Mouse (Mus musculus) erythroblast, embryonic 14.5 days (primary cell): ENCODE results near the gene Serpina3k. TPM values are rescaled to one million over a fixed set of nuclear protein-coding genes. Genes with fewer than 3 reads are reported as not detected.
"Not testable (repeated sequence)": the region's sequence is repeated elsewhere in the genome, so short reads cannot be mapped to it uniquely, and the experiment has no call there.

Experiments
- H3K27me3 ChIP-seq: 2 replicates; pipeline ENCODE4 v1.6.1; 2012; ENCODE audit warnings: inconsistent platforms; ENCODE audit not compliant: control insufficient read depth
- H3K36me3 ChIP-seq: 2 replicates; pipeline ENCODE4 v1.6.1; 2012; ENCODE audit warnings: mild to moderate bottlenecking, inconsistent platforms; ENCODE audit not compliant: control insufficient read depth
- H3K4me1 ChIP-seq: 2 replicates; pipeline ENCODE4 v1.6.1; 2012; ENCODE audit warnings: inconsistent platforms; ENCODE audit not compliant: control insufficient read depth
- H3K4me3 ChIP-seq: replicated peaks from 2 replicates; pipeline ENCODE3; 2012; ENCODE audit warnings: moderate library complexity, mild to moderate bottlenecking, inconsistent platforms
- H3K9me3 ChIP-seq: 2 replicates; pipeline ENCODE4 v1.6.1; 2012; ENCODE audit warnings: low read length, inconsistent platforms, mixed read lengths; ENCODE audit not compliant: control insufficient read depth
- GATA1 ChIP-seq: IDR thresholded peaks from 2 replicates; pipeline ENCODE4 v1.6.1; 2012; ENCODE audit warnings: low read length, inconsistent platforms, mixed read lengths
- TAL1 ChIP-seq: IDR thresholded peaks from 3 replicates; pipeline ENCODE4 v1.6.1; 2012; ENCODE audit warnings: low read length, inconsistent platforms, mixed read lengths
- polyA plus RNA-seq: library from polyadenylated mRNA; stranded (reverse); fragments of >175 nt; gene quantifications from 2 replicates; pipeline ENCODE4 v1.2.3, GENCODE M21; 2012

Gene Serpina3k
- not detected in 2 replicates for polyA plus RNA-seq

GRCm38 (mm10) chr12:104338226-104338625 lies at the start of gene Serpina3k, which contains the start of gene Serpina3m:
Gene Serpina3k, plus strand, starts transcription at chr12:104338486.
Gene Serpina3m, plus strand, starts transcription at chr12:104338486.
- not testable (repeated sequence) for H3K36me3 ChIP-seq

GRCm38 (mm10) chr12:104289872-104290271 lies 48.4 kb upstream of the Serpina3k start:
- Histone ChIP-seq H3K9me3 (no peaks in the 10 kb centered on the region), H3K36me3 (no peaks in the 10 kb centered on the region), H3K4me3 (no peak overlapping the region), H3K4me1 (no peaks in the 10 kb centered on the region), H3K27me3 (no peaks in the 10 kb centered on the region)
- no peak for TF ChIP-seq TAL1
- TF ChIP-seq GATA1: no peak

More at GRCm38 (mm10) chr12:104338226-104338625, at the start of gene Serpina3k, which contains the start of gene Serpina3m:
- H3K4me3 ChIP-seq, H3K9me3 ChIP-seq, H3K27me3 ChIP-seq, H3K4me1 ChIP-seq: not testable (repeated sequence)

DNA sequence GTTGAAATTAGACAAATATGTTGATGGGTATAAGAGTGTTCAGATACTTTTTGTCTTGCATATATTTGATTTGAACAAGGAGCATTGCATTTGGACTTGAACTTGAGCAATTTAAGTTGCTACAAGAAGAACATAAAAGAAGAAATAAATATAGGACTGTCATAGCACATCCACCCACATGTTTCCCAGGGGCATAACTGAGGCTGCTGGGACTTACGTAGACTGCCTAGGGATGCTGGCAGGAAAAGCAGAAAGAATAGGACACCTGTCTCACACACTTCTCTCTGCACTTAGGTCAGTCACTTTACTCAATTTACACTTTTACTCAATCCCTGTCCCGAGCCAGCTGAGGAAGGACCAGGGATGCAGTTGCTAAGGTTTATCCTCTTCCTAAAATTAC lies 44.3 kb upstream of the Serpina3k start:
- Histone ChIP-seq H3K27me3 (no peaks in the 10 kb centered on the region), H3K4me3 (no peak overlapping the region), H3K9me3 (no peaks in the 10 kb centered on the region), H3K36me3 (no peaks in the 10 kb centered on the region), H3K4me1 (no peaks in the 10 kb centered on the region)
- no peak for TF ChIP-seq GATA1

DNA sequence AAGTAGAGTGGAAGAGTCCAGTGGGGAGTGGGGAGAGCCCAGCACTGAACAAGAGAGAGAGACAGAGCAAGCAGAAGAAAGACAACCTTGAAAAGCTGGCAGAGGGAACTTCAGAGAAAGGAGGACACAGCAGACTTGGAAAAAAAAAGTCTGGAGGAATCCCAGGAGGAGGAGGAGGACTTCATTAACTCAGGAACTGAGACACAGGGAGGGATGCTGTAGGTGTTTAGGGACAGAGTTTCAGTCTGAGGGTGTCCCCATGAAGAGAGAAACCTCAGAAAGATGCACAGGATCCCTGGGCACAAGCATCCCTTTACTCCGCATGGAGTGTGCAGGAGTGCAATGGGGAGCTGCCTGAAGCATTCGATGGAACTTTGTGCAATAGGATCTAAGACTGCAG lies 40.2 kb upstream of the Serpina3k start:
- TF ChIP-seq GATA1: no peak
- TF ChIP-seq TAL1: no peak
- H3K9me3 ChIP-seq: no peaks in the 10 kb centered on the region

DNA sequence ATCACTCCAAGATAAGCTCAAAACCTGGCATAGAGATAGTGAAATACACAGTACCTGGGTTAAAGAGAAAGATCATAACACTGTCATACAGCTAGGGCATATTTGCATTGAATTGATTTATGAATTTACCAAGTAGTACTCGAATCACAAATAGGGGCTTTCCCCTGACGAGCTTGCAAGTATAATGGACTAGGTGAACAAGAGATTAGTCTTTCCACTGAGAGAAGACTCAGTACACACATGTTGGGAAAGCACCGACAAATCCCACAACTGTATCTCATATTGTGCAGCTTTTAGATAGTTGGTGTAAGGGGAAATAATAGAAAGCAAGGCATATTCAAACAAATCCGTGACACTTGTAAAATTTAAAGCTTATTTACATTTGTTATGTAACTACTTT lies 32.3 kb upstream of the Serpina3k start:
- no peak for TF ChIP-seq TAL1
- Histone ChIP-seq H3K9me3 (peaks cover 4% of the 10 kb centered on the region), H3K4me1 (no peaks in the 10 kb centered on the region), H3K36me3 (no peaks in the 10 kb centered on the region), H3K27me3 (no peaks in the 10 kb centered on the region), H3K4me3 (no peak overlapping the region)

More for the DNA sequence above, 40.2 kb upstream of the Serpina3k start:
- H3K36me3 ChIP-seq: no peaks in the 10 kb centered on the region
- H3K4me3 ChIP-seq: no peak overlapping the region
- no peaks in the 10 kb centered on the region for H3K4me1 ChIP-seq
- H3K27me3 ChIP-seq: no peaks in the 10 kb centered on the region

GRCm38 (mm10) chr12:104314253-104314652 lies 24.0 kb upstream of the Serpina3k start, which contains the start of gene Serpina3j:
Gene Serpina3j, plus strand, starts transcription at chr12:104314553.
- Histone ChIP-seq H3K36me3 (no peaks in the 10 kb centered on the region), H3K4me3 (no peak within 1 kb of the TSS), H3K4me1 (no peaks in the 10 kb centered on the region), H3K27me3 (no peaks in the 10 kb centered on the region), H3K9me3 (peaks cover 16% of the 10 kb centered on the region)
- no peak for TF ChIP-seq TAL1
- TF ChIP-seq GATA1: no peak

- TF ChIP-seq GATA1: no peak
- no peak for TF ChIP-seq TAL1
- H3K4me3 ChIP-seq: no peak overlapping the region
These were observed 15.8 kb upstream of the Serpina3k start for GRCm38 (mm10) chr12:104322454-104322853.

GRCm38 (mm10) chr12:104331701-104332100 lies 6.6 kb upstream of the Serpina3k start:
- Histone ChIP-seq H3K4me3 (no peak overlapping the region), H3K36me3 (no peaks in the 10 kb centered on the region), H3K27me3 (no peaks in the 10 kb centered on the region), H3K9me3 (no peaks in the 10 kb centered on the region), H3K4me1 (no peaks in the 10 kb centered on the region)
- TF ChIP-seq TAL1 (no peak), GATA1 (no peak)

More at GRCm38 (mm10) chr12:104322454-104322853, 15.8 kb upstream of the Serpina3k start:
- no peaks in the 10 kb centered on the region for H3K4me1 ChIP-seq
- H3K36me3 ChIP-seq: no peaks in the 10 kb centered on the region
- no peaks in the 10 kb centered on the region for H3K27me3 ChIP-seq
- peaks cover 2% of the 10 kb centered on the region for H3K9me3 ChIP-seq

- H3K36me3 ChIP-seq, H3K4me3 ChIP-seq, H3K4me1 ChIP-seq, H3K27me3 ChIP-seq, H3K9me3 ChIP-seq: not testable (repeated sequence)
These were observed 1.4 kb upstream of the Serpina3k start for GRCm38 (mm10) chr12:104336873-104337272.

GRCm38 (mm10) chr12:104338705-104339104 lies 419 bp downstream of the Serpina3k start:
- H3K4me3 ChIP-seq: no peak overlapping the region
- no peaks in the 10 kb centered on the region for H3K36me3 ChIP-seq
- H3K27me3 ChIP-seq: no peaks in the 10 kb centered on the region
- TF ChIP-seq TAL1 (no peak), GATA1 (no peak)
- no peaks in the 10 kb centered on the region for H3K9me3 ChIP-seq
- no peaks in the 10 kb centered on the region for H3K4me1 ChIP-seq

DNA sequence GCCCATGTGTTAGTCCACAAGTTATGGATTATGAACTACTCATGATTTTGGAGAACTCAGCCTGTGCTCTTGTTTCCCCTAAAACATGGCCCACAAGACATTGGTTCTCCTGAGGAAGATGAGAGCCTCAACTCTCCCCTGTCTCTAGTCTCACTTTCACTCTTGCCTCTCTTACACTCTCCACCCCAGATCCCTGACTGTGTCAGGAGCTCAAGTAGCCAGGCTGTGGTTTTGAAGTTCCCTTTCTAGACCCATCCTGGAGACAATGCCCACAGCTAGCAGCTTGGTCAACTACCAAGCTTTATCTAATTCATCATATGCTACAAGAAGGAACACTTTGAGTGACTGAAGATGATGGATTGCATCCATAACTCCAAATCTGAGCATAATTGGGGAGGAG lies 4.2 kb downstream of the Serpina3k start:
- not testable (repeated sequence) for H3K27me3 ChIP-seq, H3K36me3 ChIP-seq, H3K4me1 ChIP-seq, H3K4me3 ChIP-seq, H3K9me3 ChIP-seq
